Mouse (Mus musculus): ENCODE measurements at regions not wholly inside any gene's neighbourhood (a gene's known extent, or its start where the extent isn't known, plus 50 kb on each side); places are given as distances from the start of the nearest gene placed in this dataset.
A peak's percentile ranks its signal among the peaks of the same experiment; 100 is the strongest.

GRCm38 (mm10) chrX:52668679-52669078 is 54.9 kb upstream of the Gpc3 start:
- DNase-seq (ENCODE audit: low read depth, low spot score): no peak

GRCm38 (mm10) chrX:52679045-52679444 is 65.3 kb upstream of the Gpc3 start:
- DNase-seq (ENCODE audit: low read depth, low spot score): peak; percentile 2

GRCm38 (mm10) chrX:52694392-52694791 is 80.6 kb upstream of the Gpc3 start:
- peak; percentile 2 for DNase-seq (ENCODE audit: low read depth, low spot score)

GRCm38 (mm10) chrX:52699615-52700014 is 85.9 kb upstream of the Gpc3 start:
- DNase-seq (ENCODE audit: low read depth, low spot score): peak; percentile 2

GRCm38 (mm10) chrX:52717495-52717894 is 73.5 kb upstream of the Ccdc160 start:
- DNase-seq (ENCODE audit: low read depth, low spot score): peak; percentile 6

GRCm38 (mm10) chrX:52738116-52738515 is 52.9 kb upstream of the Ccdc160 start:
- DNase-seq (ENCODE audit: low read depth, low spot score): no peak

All from A20 (cell line).